ENCODE assay signal across 29 mouse cellular contexts in genomic region chr16:36918505-36918904, GRCm38 (mm10). TPM values are rescaled to one million over a fixed set of nuclear protein-coding genes. Genes with fewer than 3 reads are reported as not detected.
DNase-seq lines count a peak whose midpoint lies in the region; ATAC-seq and TF ChIP-seq lines count a peak whose summit lies in the region.
"Had no signal": no experiment of that assay in that cellular context is flagged by ENCODE, and none has a peak within 500 bp of the region (broad histone marks: within the 10 kb centered on the region; RNA-seq: fewer than 3 reads in every experiment).

No protein-coding gene starts in this region.

- no peak for DNase-seq in frontal cortex, postnatal 10 days (ENCODE audit: low spot score in 2 of 2)
- peak; percentile 19 for DNase-seq in heart, embryonic 10.5 days (ENCODE audit: low spot score)
- DNase-seq in heart, adult 2 months: no peak
- peak; percentile 56 for DNase-seq in brain, adult 2 months (ENCODE audit: low read depth, low spot score)
- DNase-seq: adrenal gland, adult 8-10 months; adrenal gland, postnatal 14 days; adrenal gland, postnatal 36 days; B cell, adult 2 months; cerebellum, adult 11 months; cerebellum, adult 18-20 months; cerebellum, adult 8-10 months; cerebellum, adult 9-11 months; cerebellum, postnatal 14 days; cerebellum, postnatal 36 days; embryo, embryonic 11 days had no signal

- H3K4me1 ChIP-seq in heart, embryonic 10.5 days: no peaks in the 10 kb centered on the region
- H3K4me1 ChIP-seq in heart, adult 2 months (ENCODE audit: control insufficient read depth, insufficient read depth, low read length): no peaks in the 10 kb centered on the region
- H3K4me1 ChIP-seq: embryonic facial prominence, embryonic 13.5 days; embryonic facial prominence, embryonic 15.5 days; forebrain, embryonic 10.5 days; forebrain, embryonic 12.5 days had no signal

- no peak for TF ChIP-seq EP300 in heart, adult 2 months (IDR thresholded peaks at IDR 0.05; ENCODE audit: insufficient read depth, low read depth, low read length)

- no peak for TF ChIP-seq CTCF in heart, adult 2 months (IDR thresholded peaks at IDR 0.05)

- no peak for TF ChIP-seq POLR2A in heart, adult 2 months (IDR thresholded peaks at IDR 0.05; ENCODE audit: insufficient read depth, low read depth, low read length)

- WGBS in heart, embryonic 10.5 days: 96% methylated on average over 10 of the region's 10 CpGs
- 94% methylated on average over 10 of the region's 10 CpGs for WGBS in heart, adult 2 months

- H3K36me3 ChIP-seq in heart, embryonic 10.5 days: peaks cover 72% of the 10 kb centered on the region
- H3K36me3 ChIP-seq in heart, adult 2 months (ENCODE audit: control insufficient read depth, insufficient read depth, low read length): no peaks in the 10 kb centered on the region; the same call in 1 of the 2 replicates

- no peak overlapping the region for H3K9ac ChIP-seq in heart, adult 2 months (ENCODE audit: low read depth, low read length)
- H3K9ac ChIP-seq: embryonic facial prominence, embryonic 13.5 days; embryonic facial prominence, embryonic 15.5 days; forebrain, embryonic 12.5 days had no signal

- intact Hi-C loops in heart, adult 2 months (cut with DNase I): no loop called here

- H3K4me3 ChIP-seq in heart, embryonic 10.5 days: no peak overlapping the region
- H3K4me3 ChIP-seq in heart, adult 2 months: no peak overlapping the region
- H3K4me3 ChIP-seq: embryonic facial prominence, embryonic 13.5 days; embryonic facial prominence, embryonic 15.5 days; erythroblast, embryonic 14.5 days; forebrain, embryonic 10.5 days; forebrain, embryonic 12.5 days had no signal

- no peak overlapping the region for H3K27ac ChIP-seq in heart, embryonic 10.5 days
- H3K27ac ChIP-seq in heart, adult 2 months: no peak overlapping the region
- H3K27ac ChIP-seq: embryonic facial prominence, embryonic 13.5 days; embryonic facial prominence, embryonic 15.5 days; forebrain, embryonic 10.5 days; forebrain, embryonic 12.5 days had no signal

- H3K79me2 ChIP-seq in heart, adult 2 months (replicated peaks; ENCODE audit: control insufficient read depth, insufficient read depth, low read length): no peaks in the 10 kb centered on the region

- ATAC-seq in frontal cortex, adult (ENCODE audit: low TSS enrichment): peak; percentile 56
- ATAC-seq: activated CD4-positive, CD25-positive, alpha-beta regulatory T cell, adult 4 months; CD4-positive, CD25-positive, alpha-beta regulatory T cell, adult 4 months; forebrain, embryonic 14.5 days; forebrain, embryonic 16.5 days; Patski had no signal

- no peaks in the 10 kb centered on the region for H3K9me3 ChIP-seq in heart, embryonic 10.5 days
- H3K9me3 ChIP-seq: embryonic facial prominence, embryonic 13.5 days; embryonic facial prominence, embryonic 15.5 days; forebrain, embryonic 10.5 days; forebrain, embryonic 12.5 days; G1E had no signal

- no peaks in the 10 kb centered on the region for H3K27me3 ChIP-seq in heart, embryonic 10.5 days (ENCODE audit: insufficient read depth, poor library complexity, severe bottlenecking)
- no peaks in the 10 kb centered on the region for H3K27me3 ChIP-seq in heart, adult 2 months (ENCODE audit: control insufficient read depth, insufficient read depth, low read length)
- H3K27me3 ChIP-seq: CH12.LX; embryonic facial prominence, embryonic 13.5 days; embryonic facial prominence, embryonic 15.5 days; forebrain, embryonic 12.5 days; Patski had no signal

RNA-seq across cellular contexts. Expression of gene Hcls1, which starts 16.3 kb away (rescaled TPM):
- polyA plus RNA-seq in heart, embryonic 10.5 days (2016; fragmentation: Nextera tagmentation; extraction: Ambion mirVana): 2.2 and 3.8 TPM in 2 replicates
- 1 to 10 TPM; 7.3 to 9.1 TPM for total RNA-seq in heart, adult 2 months (2021)
- polyA plus RNA-seq in heart, adult 2 months (2012; rRNA removed): 7.2 and 9.3 TPM in 2 replicates
- polyA plus RNA-seq: Patski had no signal

RNA-seq across cellular contexts. Expression of gene Golgb1, which starts 43.6 kb away (rescaled TPM):
- 56.4 and 67.1 TPM in 2 replicates for polyA plus RNA-seq in heart, embryonic 10.5 days (2016; fragmentation: Nextera tagmentation; extraction: Ambion mirVana)
- total RNA-seq in heart, adult 2 months (2021): 10 to 100 TPM; 41.6 to 52.1 TPM
- 27.7 and 39.9 TPM in 2 replicates for polyA plus RNA-seq in heart, adult 2 months (2012; rRNA removed)

RNA-seq across cellular contexts. Expression of gene Eaf2, which starts 43.7 kb away (rescaled TPM):
- 0.38 and 1.3 TPM in 2 replicates for polyA plus RNA-seq in heart, embryonic 10.5 days (2016; fragmentation: Nextera tagmentation; extraction: Ambion mirVana)
- 1 to 10 TPM; 1.1 TPM for total RNA-seq in heart, adult 2 months (2021)
- polyA plus RNA-seq in heart, adult 2 months (2012; rRNA removed): 0.23 and 0.85 TPM in 2 replicates
- total RNA-seq: common myeloid progenitor, adult 5-6 weeks had no signal

Comparison
In these comparisons a context has a peak if more than half of its experiments do, and no peak if none do; other contexts are left out.
1. DNase-seq: peak in heart, embryonic 10.5 days (single experiment) and brain, adult 2 months (single experiment); none in frontal cortex, postnatal 10 days (0 of 2) and heart, adult 2 months (0 of 2).